Mouse (Mus musculus): ENCODE measurements around the gene Chtop.

Gene Chtop

GRCm38 (mm10) chr3:90509747-90510123 lies 437 bp upstream of the Chtop start:
- DNase-seq (ENCODE audit: low read depth): no peak

- DNase-seq (ENCODE audit: low read depth): no peak
Observed at GRCm38 (mm10) chr3:90508287-90508949, 880 bp downstream of the Chtop start.

GRCm38 (mm10) chr3:90506362-90506761 lies 2.9 kb downstream of the Chtop start:
- DNase-seq (ENCODE audit: low read depth): no peak

GRCm38 (mm10) chr3:90505216-90505615 lies 4.1 kb downstream of the Chtop start:
- no peak for DNase-seq (ENCODE audit: low read depth)

GRCm38 (mm10) chr3:90503444-90503843 lies 5.9 kb downstream of the Chtop start:
- no peak for DNase-seq (ENCODE audit: low read depth)

- no peak for DNase-seq (ENCODE audit: low read depth)
Observed at GRCm38 (mm10) chr3:90497597-90497996, 11.7 kb downstream of the Chtop start.

GRCm38 (mm10) chr3:90495850-90496525 lies 13.3 kb downstream of the Chtop start:
- no peak for DNase-seq (ENCODE audit: low read depth)

GRCm38 (mm10) chr3:90493831-90494540 lies 15.3 kb downstream of the Chtop start:
- no peak for DNase-seq (ENCODE audit: low read depth)

GRCm38 (mm10) chr3:90491350-90491749 lies 17.9 kb downstream of the Chtop start:
- peak; percentile 81 for DNase-seq (ENCODE audit: low read depth)

GRCm38 (mm10) chr3:90490696-90491256 lies 18.5 kb downstream of the Chtop start, which contains the start of gene Snapin:
Gene Snapin, minus strand, starts transcription at chr3:90491033.
- DNase-seq (ENCODE audit: low read depth): peak; percentile 97

- DNase-seq (ENCODE audit: low read depth): peak; percentile 50
Observed at GRCm38 (mm10) chr3:90488576-90488975, 20.7 kb downstream of the Chtop start.

GRCm38 (mm10) chr3:90486998-90487397 lies 22.3 kb downstream of the Chtop start:
- no peak for DNase-seq (ENCODE audit: low read depth)

- DNase-seq (ENCODE audit: low read depth): peak; percentile 99
Observed at GRCm38 (mm10) chr3:90475831-90476611, 33.3 kb downstream of the Chtop start, which contains the start of gene Ilf2. Gene Ilf2, plus strand, starts transcription at chr3:90476126.

GRCm38 (mm10) chr3:90475151-90475830 lies 34.0 kb downstream of the Chtop start:
- peak; percentile 40 for DNase-seq (ENCODE audit: low read depth)

GRCm38 (mm10) chr3:90472213-90472612 lies 37.1 kb downstream of the Chtop start:
- peak; percentile 82 for DNase-seq (ENCODE audit: low read depth)

GRCm38 (mm10) chr3:90467618-90468300 lies 41.5 kb downstream of the Chtop start:
- DNase-seq (ENCODE audit: low read depth): peak; percentile 91

GRCm38 (mm10) chr3:90466311-90466766 lies 43.0 kb downstream of the Chtop start:
- DNase-seq (ENCODE audit: low read depth): peak; percentile 85

GRCm38 (mm10) chr3:90465686-90466310 lies 43.5 kb downstream of the Chtop start, which contains the start of gene Npr1:
Gene Npr1, minus strand, starts transcription at chr3:90465866.
- DNase-seq (ENCODE audit: low read depth): no peak

- DNase-seq (ENCODE audit: low read depth): no peak
Observed at GRCm38 (mm10) chr3:90465081-90465685, 44.1 kb downstream of the Chtop start.
